Mouse (Mus musculus): ENCODE measurements at regions not wholly inside any gene's neighbourhood (a gene's known extent, or its start where the extent isn't known, plus 50 kb on each side); places are given as distances from the start of the nearest gene placed in this dataset.

DNA sequence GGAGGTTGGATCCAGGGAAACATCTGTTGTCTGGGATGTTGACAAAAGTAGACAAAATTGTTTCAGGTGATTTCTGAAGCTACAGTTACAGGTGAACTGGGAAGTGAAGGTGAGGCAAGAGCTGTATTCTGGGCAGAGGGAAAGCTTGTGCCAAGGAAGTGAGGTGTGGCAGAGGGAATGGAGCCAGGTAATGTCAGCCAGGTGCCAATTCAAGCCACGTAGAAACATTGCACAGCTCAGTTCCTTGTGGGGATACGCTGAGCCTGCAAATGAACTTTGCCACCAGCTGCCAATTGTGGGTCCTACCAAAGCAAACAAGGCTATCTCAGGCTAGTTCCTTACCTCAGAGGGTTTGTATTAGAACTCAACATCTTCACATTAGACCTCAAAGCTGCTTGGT is 410.1 kb downstream of the Fgf9 start:
- TF ChIP-seq POLR2AphosphoS5 (IDR thresholded peaks at IDR 0.05; ENCODE audit: borderline replicate concordance, low read depth, low read length) (no peak), RAD21 (IDR thresholded peaks at IDR 0.05; ENCODE audit: low read depth, low read length) (no peak), TCF12 (IDR thresholded peaks at IDR 0.05; ENCODE audit: low read depth, low read length) (no peak), TAL1 (IDR thresholded peaks at IDR 0.05; ENCODE audit: low read length) (no peak), ZC3H11A (IDR thresholded peaks at IDR 0.05; ENCODE audit: low read depth, low read length) (no peak), KAT2A (conservative IDR thresholded peaks at IDR 0.05; ENCODE audit: low read depth, low read length) (no peak), MAX (IDR thresholded peaks at IDR 0.05; ENCODE audit: low read length) (no peak), SMC3 (IDR thresholded peaks at IDR 0.05; ENCODE audit: low read depth, low read length) (no peak), UBTF (IDR thresholded peaks at IDR 0.05; ENCODE audit: borderline replicate concordance, insufficient read depth, low read depth, low read length) (no peak)
- Histone ChIP-seq H3K36me3 (ENCODE audit: control insufficient read depth in 1 of 2, insufficient read depth in 2 of 2, low read length in 2 of 2) (no peaks in the 10 kb centered on the region), H3K9me3 (replicated peaks; ENCODE audit: insufficient read depth, low read length) (no peaks in the 10 kb centered on the region), H3K9ac (ENCODE audit: control insufficient read depth, low read depth, low read length, poor library complexity, severe bottlenecking) (no peak overlapping the region), H3K27ac (ENCODE audit: control insufficient read depth, low read depth, low read length) (no peak overlapping the region), H3K79me2 (ENCODE audit: control insufficient read depth, insufficient read depth, low read length, poor library complexity) (no peaks in the 10 kb centered on the region), H3K4me1 (ENCODE audit: control insufficient read depth in 1 of 2, insufficient read depth in 2 of 2, low read length in 2 of 2) (no peaks in the 10 kb centered on the region), H3K27me3 (ENCODE audit: control insufficient read depth in 1 of 2, insufficient read depth in 2 of 2, low read length in 2 of 2) (no peaks in the 10 kb centered on the region), H3K4me3 (ENCODE audit: control insufficient read depth in 1 of 2, insufficient read depth in 1 of 2, low read depth in 2 of 2, low read length in 2 of 2) (no peak overlapping the region)
- no peak for DNase-seq (ENCODE audit: low read depth, low spot score)

DNA sequence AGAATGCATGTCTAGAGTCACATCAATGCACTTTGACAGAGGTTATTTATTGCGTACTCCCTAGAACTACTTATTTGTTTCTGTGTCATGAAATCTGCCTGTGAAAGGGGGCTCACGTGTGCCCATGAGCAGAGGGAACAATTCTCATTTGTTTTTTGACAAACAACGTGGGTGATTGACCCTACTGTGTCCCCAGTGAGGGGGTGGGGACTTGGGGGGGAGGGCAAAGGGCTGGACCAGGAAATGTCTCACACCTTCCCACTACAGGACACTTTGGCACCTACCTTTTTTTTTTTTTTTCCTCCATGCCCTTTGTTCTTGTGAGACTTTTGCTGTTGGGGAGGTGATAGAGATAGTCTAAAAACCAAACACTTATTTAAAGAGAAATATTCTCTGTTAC is 400.3 kb downstream of the Fgf9 start:
- H3K9ac ChIP-seq (ENCODE audit: control insufficient read depth, low read depth, low read length, poor library complexity, severe bottlenecking), result no peak overlapping the region
- DNase-seq (ENCODE audit: low read depth, low spot score), result no peak

DNA sequence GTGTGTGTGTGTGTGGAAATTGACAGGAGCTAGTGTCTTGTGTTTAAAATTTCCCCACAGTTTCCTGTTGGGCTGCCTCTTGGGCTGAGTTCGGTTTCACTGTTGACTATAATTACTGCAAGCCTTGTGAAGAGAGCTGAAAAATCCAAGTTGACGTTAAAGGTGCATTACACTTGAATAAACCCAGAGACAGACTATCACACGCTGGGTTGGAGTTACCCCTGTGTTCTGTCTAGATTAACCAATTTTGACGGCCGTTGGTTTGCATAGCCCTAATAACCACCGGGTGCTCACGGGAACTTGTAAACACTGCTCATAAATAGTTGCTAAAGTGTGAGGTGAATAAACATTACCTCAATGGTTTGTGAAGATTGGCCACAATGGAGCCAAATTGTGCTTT is 398.1 kb downstream of the Fgf9 start:
- Histone ChIP-seq H3K27ac (ENCODE audit: control insufficient read depth, low read depth, low read length) (no peak overlapping the region), H3K36me3 (ENCODE audit: control insufficient read depth in 1 of 2, insufficient read depth in 2 of 2, low read length in 2 of 2) (no peaks in the 10 kb centered on the region)
- DNase-seq (ENCODE audit: low read depth, low spot score), result no peak
- TF ChIP-seq CHD2 (IDR thresholded peaks at IDR 0.05; ENCODE audit: low read length), result no peak
- TF ChIP-seq UBTF (IDR thresholded peaks at IDR 0.05; ENCODE audit: borderline replicate concordance, insufficient read depth, low read depth, low read length), result no peak
- TF ChIP-seq MAZ (IDR thresholded peaks at IDR 0.05; ENCODE audit: low read depth, low read length), result no peak
- no peak for TF ChIP-seq CTCF (IDR thresholded peaks at IDR 0.05 in 2 of 3, conservative IDR thresholded peaks at IDR 0.05 in 1 of 3; ENCODE audit: control insufficient read depth in 1 of 3, insufficient read depth in 1 of 3, low read depth in 2 of 3, low read length in 3 of 3, poor library complexity in 1 of 3, severe bottlenecking in 1 of 3)
- TF ChIP-seq HCFC1 (IDR thresholded peaks at IDR 0.05; ENCODE audit: low read depth, low read length), result no peak
- no peak for TF ChIP-seq SIN3A (IDR thresholded peaks at IDR 0.05; ENCODE audit: low read length)
- no peak for TF ChIP-seq ELF1 (IDR thresholded peaks at IDR 0.05; ENCODE audit: low read depth, low read length)
- TF ChIP-seq RCOR1 (IDR thresholded peaks at IDR 0.05; ENCODE audit: low read depth, low read length), result no peak
- no peak for TF ChIP-seq ZKSCAN1 (IDR thresholded peaks at IDR 0.05; ENCODE audit: low read depth, low read length)
- TF ChIP-seq MAFK (IDR thresholded peaks at IDR 0.05; ENCODE audit: borderline replicate concordance, low read depth, low read length), result no peak
- TF ChIP-seq BHLHE40 (IDR thresholded peaks at IDR 0.05; ENCODE audit: borderline replicate concordance, low read depth, low read length), result no peak
- no peak for TF ChIP-seq NRF1 (IDR thresholded peaks at IDR 0.05; ENCODE audit: insufficient read depth, low read depth, low read length, poor library complexity, severe bottlenecking)
- TF ChIP-seq EP300 (IDR thresholded peaks at IDR 0.05; ENCODE audit: low read depth in 1 of 2, low read length in 2 of 2), result no peak
- no peak for TF ChIP-seq MEF2A (IDR thresholded peaks at IDR 0.05; ENCODE audit: extremely low read depth, insufficient replicate concordance, low read depth, low read length, poor library complexity, severe bottlenecking)
- TF ChIP-seq SMC3 (IDR thresholded peaks at IDR 0.05; ENCODE audit: low read depth, low read length), result no peak
- no peak for TF ChIP-seq MAX (IDR thresholded peaks at IDR 0.05; ENCODE audit: low read length)
- TF ChIP-seq MXI1 (IDR thresholded peaks at IDR 0.05; ENCODE audit: low read depth, low read length), result no peak
- TF ChIP-seq ETS1 (IDR thresholded peaks at IDR 0.05; ENCODE audit: low read depth, low read length), result no peak

More for the DNA sequence above, 400.3 kb downstream of the Fgf9 start:
- Histone ChIP-seq H3K79me2 (ENCODE audit: control insufficient read depth, insufficient read depth, low read length, poor library complexity) (no peaks in the 10 kb centered on the region), H3K4me3 (ENCODE audit: control insufficient read depth in 1 of 2, insufficient read depth in 1 of 2, low read depth in 2 of 2, low read length in 2 of 2) (no peak overlapping the region), H3K27ac (ENCODE audit: control insufficient read depth, low read depth, low read length) (no peak overlapping the region), H3K27me3 (ENCODE audit: control insufficient read depth in 1 of 2, insufficient read depth in 2 of 2, low read length in 2 of 2) (no peaks in the 10 kb centered on the region), H3K4me1 (ENCODE audit: control insufficient read depth in 1 of 2, insufficient read depth in 2 of 2, low read length in 2 of 2) (no peaks in the 10 kb centered on the region), H3K9me3 (replicated peaks; ENCODE audit: insufficient read depth, low read length) (no peaks in the 10 kb centered on the region), H3K36me3 (ENCODE audit: control insufficient read depth in 1 of 2, insufficient read depth in 2 of 2, low read length in 2 of 2) (no peaks in the 10 kb centered on the region)
- TF ChIP-seq RCOR1 (IDR thresholded peaks at IDR 0.05; ENCODE audit: low read depth, low read length), result no peak
- no peak for TF ChIP-seq E2F4 (IDR thresholded peaks at IDR 0.05; ENCODE audit: borderline replicate concordance, low read depth, low read length)
- no peak for TF ChIP-seq ETS1 (IDR thresholded peaks at IDR 0.05; ENCODE audit: low read depth, low read length)
- no peak for TF ChIP-seq USF2 (IDR thresholded peaks at IDR 0.05; ENCODE audit: borderline replicate concordance in 1 of 2, insufficient read depth in 1 of 2, low read depth in 1 of 2, low read length in 2 of 2)
- TF ChIP-seq SMC3 (IDR thresholded peaks at IDR 0.05; ENCODE audit: low read depth, low read length), result no peak
- no peak for TF ChIP-seq ZMIZ1 (IDR thresholded peaks at IDR 0.05; ENCODE audit: low read depth, low read length)
- TF ChIP-seq SIN3A (IDR thresholded peaks at IDR 0.05; ENCODE audit: low read length), result no peak
- no peak for TF ChIP-seq MYC (IDR thresholded peaks at IDR 0.05; ENCODE audit: low read depth, low read length)

More for the DNA sequence above, 398.1 kb downstream of the Fgf9 start:
- H3K4me1 ChIP-seq (ENCODE audit: control insufficient read depth in 1 of 2, insufficient read depth in 2 of 2, low read length in 2 of 2), result no peaks in the 10 kb centered on the region
- no peaks in the 10 kb centered on the region for H3K79me2 ChIP-seq (ENCODE audit: control insufficient read depth, insufficient read depth, low read length, poor library complexity)
- H3K9me3 ChIP-seq (replicated peaks; ENCODE audit: insufficient read depth, low read length), result no peaks in the 10 kb centered on the region
- H3K4me3 ChIP-seq (ENCODE audit: control insufficient read depth in 1 of 2, insufficient read depth in 1 of 2, low read depth in 2 of 2, low read length in 2 of 2), result no peak overlapping the region
- H3K9ac ChIP-seq (ENCODE audit: control insufficient read depth, low read depth, low read length, poor library complexity, severe bottlenecking), result no peak overlapping the region
- H3K27me3 ChIP-seq (ENCODE audit: control insufficient read depth in 1 of 2, insufficient read depth in 2 of 2, low read length in 2 of 2), result no peaks in the 10 kb centered on the region

Measured in MEL (cell line).